Mouse (Mus musculus) left cerebral cortex, adult 2 months (tissue): ENCODE results near the gene Ccdc102a. TPM values are rescaled to one million over a fixed set of nuclear protein-coding genes. Genes with fewer than 3 reads are reported as not detected.
"Not testable (repeated sequence)": the region's sequence is repeated elsewhere in the genome, so short reads cannot be mapped to it uniquely, and the experiment has no call there.

ENCODE experiments used
- DNase-seq, 2 experiments: peaks; one replicate each; pipeline ENCODE4 v3.0.0; 2021 to 2022; ENCODE audit warnings: low spot score in 2 of 2, mixed read lengths in 1 of 2; ENCODE audit errors: extremely low spot score in 1 of 2
- H3K27ac ChIP-seq: fragments of 200-600 bp; 2 replicates; pipeline ENCODE4 v1.8.1; 2022
- H3K4me3 ChIP-seq: fragments of 200-600 bp; 2 replicates; pipeline ENCODE4 v1.8.1; 2022
- CTCF ChIP-seq: fragments of 200-600 bp; IDR thresholded peaks from 2 replicates; pipeline ENCODE4 v1.8.1; 2022; ENCODE audit warnings: antibody characterized with exemption, mild to moderate bottlenecking, moderate library complexity
- intact Hi-C: fragments of 180-260 bp; cut with DNase I; formaldehyde crosslinking; loops from one replicate; pipeline ENCODE4 v1.15.1; 2025
- total RNA-seq, 2 experiments: library from RNA; stranded (reverse); gene quantifications; 2 replicates each; pipeline ENCODE4 v1.2.3; 2021

Gene Ccdc102a
- total RNA-seq, 2 experiments from 2014 or later, result 1.6 to 2.0 TPM

- no peak for TF ChIP-seq CTCF
- intact Hi-C loops, result no loop called here
- Histone ChIP-seq H3K27ac (peak overlapping the region; percentile 93), H3K4me3 (peak overlapping the region; percentile 96)
- DNase-seq, result no peak
Measured at GRCm38 (mm10) chr8:94857011-94857345, 60.9 kb downstream of the Ccdc102a start.

- DNase-seq, H3K4me3 ChIP-seq, H3K27ac ChIP-seq, intact Hi-C loops: not testable (repeated sequence)
Measured at GRCm38 (mm10) chr8:94854761-94855160, 63.1 kb downstream of the Ccdc102a start.

Other genes with a start within 250 kb of the Ccdc102a start
- gene Pllp, start 221.8 kb downstream of the Ccdc102a start, total RNA-seq, result 10 to 100 TPM; 27.3 to 30.0 TPM
- gene Ccl22, start 172.5 kb downstream of the Ccdc102a start, total RNA-seq, result under 1 TPM in 1 of 2 experiments, not detected in 1; 0.14 TPM
- gene Cx3cl1, start 146.1 kb downstream of the Ccdc102a start, total RNA-seq, result 100 to 1,000 TPM; 658 to 661 TPM
- 1 to 10 TPM; 4.6 to 7.9 TPM for gene Ccl17, start 107.6 kb downstream of the Ccdc102a start, total RNA-seq
- 10 to 100 TPM; 84.5 to 89.1 TPM for gene Coq9, start 79.8 kb downstream of the Ccdc102a start, total RNA-seq
- gene Ciapin1, start 79.7 kb downstream of the Ccdc102a start, total RNA-seq, result 10 to 100 TPM; 71.4 to 76.8 TPM
- 10 to 100 TPM; 72.1 to 79.8 TPM for gene Polr2c, start 60.6 kb downstream of the Ccdc102a start, total RNA-seq
- gene Dok4, start 41.8 kb downstream of the Ccdc102a start, total RNA-seq, result 10 to 100 TPM; 17.6 to 19.2 TPM
- gene Adgrg5, start 5.6 kb upstream of the Ccdc102a start, total RNA-seq, result not detected
- 10 to 100 TPM; 77.6 to 86.8 TPM for gene Adgrg1, start 56.7 kb upstream of the Ccdc102a start, total RNA-seq
- under 1 TPM; 0.23 to 0.32 TPM for gene Adgrg3, start 99.6 kb upstream of the Ccdc102a start, total RNA-seq
- gene Drc7, start 137.0 kb upstream of the Ccdc102a start, total RNA-seq, result 1 to 10 TPM in 1 of 2 experiments, under 1 TPM in 1; 0.75 to 1.1 TPM
- 10 to 100 TPM; 37.6 to 46.2 TPM for gene Katnb1, start 163.1 kb upstream of the Ccdc102a start, total RNA-seq